Mouse (Mus musculus) limb, embryonic 14.5 days (tissue): Measurements from ENCODE around the gene Tomm20. TPM values are rescaled to one million over a fixed set of nuclear protein-coding genes. Genes with fewer than 3 reads are reported as not detected.

ENCODE experiments used
- ATAC-seq: fragments of 200-750 bp; cut with Nextera tagmentation; 2 replicates; pipeline ENCODE4 v1.8.0; 2017; ENCODE audit warnings: low read depth, moderate number of reproducible peaks, moderate TSS enrichment; ENCODE audit not compliant: low FRiP score
- DNase-seq: peaks from one replicate; pipeline ENCODE4 v3.0.0-alpha.2; 2015; ENCODE audit warnings: low spot score
- H3K27ac ChIP-seq: fragments of 300-500 bp; sonication (generic); replicated peaks from 2 replicates; pipeline ENCODE4 v1.5.1; 2014; ENCODE audit warnings: low read depth, mild to moderate bottlenecking, low read length, moderate library complexity, mixed read lengths
- H3K27me3 ChIP-seq: fragments of 300-500 bp; sonication (generic); 2 replicates; pipeline ENCODE4 v1.6.1; 2014; ENCODE audit warnings: low read length, mixed read lengths; ENCODE audit not compliant: control insufficient read depth, insufficient read depth
- H3K36me3 ChIP-seq: fragments of 300-500 bp; sonication (generic); 2 replicates; pipeline ENCODE4 v1.6.1; 2014; ENCODE audit warnings: mild to moderate bottlenecking, low read length, moderate library complexity, mixed read lengths; ENCODE audit not compliant: control insufficient read depth, insufficient read depth
- H3K4me1 ChIP-seq: fragments of 300-500 bp; sonication (generic); 2 replicates; pipeline ENCODE4 v1.6.1; 2014; ENCODE audit warnings: antibody characterized with exemption, low read length, mixed read lengths; ENCODE audit not compliant: control insufficient read depth, insufficient read depth
- H3K4me2 ChIP-seq: fragments of 300-500 bp; sonication (generic); replicated peaks from 2 replicates; pipeline ENCODE4 v1.6.1; 2014; ENCODE audit warnings: low read depth, mild to moderate bottlenecking, low read length, moderate library complexity; ENCODE audit not compliant: severe bottlenecking
- H3K4me3 ChIP-seq: fragments of 300-500 bp; sonication (generic); replicated peaks from 2 replicates; pipeline ENCODE4 v1.5.1; 2014; ENCODE audit warnings: low read length
- H3K9ac ChIP-seq: fragments of 300-500 bp; sonication (generic); 2 replicates; pipeline ENCODE4 v1.6.1; 2014; ENCODE audit warnings: mild to moderate bottlenecking, low read depth, low read length, moderate library complexity; ENCODE audit not compliant: severe bottlenecking
- H3K9me3 ChIP-seq: fragments of 300-500 bp; sonication (generic); 2 replicates; pipeline ENCODE4 v1.6.1; 2016; ENCODE audit warnings: low read length; ENCODE audit not compliant: control insufficient read depth
- POLR2A ChIP-seq: fragments of 200-500 bp; IDR thresholded peaks from 2 replicates; pipeline ENCODE4 v1.8.0; 2012; ENCODE audit warnings: inconsistent platforms, mild to moderate bottlenecking, moderate library complexity, borderline replicate concordance; ENCODE audit not compliant: insufficient read depth, insufficient read length; ENCODE audit errors: extremely low read depth
- WGBS: fragments of 180-500 bp; shearing (Covaris S2); extraction: QIAGEN DNeasy Blood & Tissue Kit; methylation state at CpG from one replicate; pipeline ENCODE4 v1.1.7; 2014; 5-methylcytosine and 5-hydroxymethylcytosine counted together
- polyA plus RNA-seq, 2 experiments: library from polyadenylated mRNA; depleted of rRNA in 1 of 2; stranded (reverse) in 1 of 2; unstranded in 1 of 2; fragments of >200 nt; fragmentation: Nextera tagmentation in 1 of 2; extraction: Ambion mirVana in 1 of 2; gene quantifications; 2 replicates each; pipeline versions ENCODE4 v1.2.1 to v1.2.3; 2012 to 2014

Gene Tomm20
- polyA plus RNA-seq, 2 experiments = 210 to 251 TPM

DNA sequence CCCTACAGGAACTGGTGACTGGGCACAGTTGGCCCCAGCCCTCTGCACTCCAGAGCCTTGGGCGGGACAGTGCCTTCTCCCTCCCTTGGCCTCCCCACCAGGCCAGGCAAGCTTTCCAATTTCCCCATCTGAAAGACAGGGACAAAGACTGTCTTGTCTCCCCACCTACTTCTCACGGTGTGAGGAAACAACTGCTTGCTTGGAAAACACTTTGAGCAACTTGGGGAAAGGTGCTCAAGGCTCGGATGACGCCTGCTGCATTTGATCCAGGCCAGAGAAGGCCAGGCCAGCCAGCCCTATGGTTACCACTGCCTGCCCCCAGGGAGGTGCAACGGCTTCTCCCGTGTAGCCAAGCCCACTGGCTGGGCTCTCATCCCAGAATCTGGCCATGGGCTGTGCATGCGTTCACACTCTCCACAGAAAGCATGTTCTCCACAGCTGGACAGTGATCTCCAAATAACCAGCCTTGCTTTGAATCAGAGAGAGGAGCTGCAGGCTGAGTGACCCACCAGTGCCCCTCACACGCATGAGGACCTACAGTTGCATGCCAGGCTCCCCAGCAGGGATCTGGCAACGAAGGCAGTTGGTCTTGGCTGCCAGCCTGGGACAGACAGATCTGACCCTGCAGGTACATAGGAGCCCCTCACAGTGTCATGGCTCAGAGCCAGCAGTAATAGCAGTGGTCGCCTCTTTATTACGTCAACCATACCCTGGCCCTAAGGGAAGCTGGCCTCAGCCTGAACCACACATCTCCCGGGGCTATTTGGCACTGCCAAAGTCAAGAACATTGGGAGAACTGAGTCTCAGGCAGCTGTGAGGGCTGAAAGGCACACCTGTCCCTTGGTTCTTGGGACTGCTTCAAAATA is 32.2 kb downstream of the Tomm20 start:
- no peak for TF ChIP-seq POLR2A
- H3K36me3 ChIP-seq = no peaks in the 10 kb centered on the region
- DNase-seq = peak; percentile 70
- H3K4me2 ChIP-seq = no peak overlapping the region
- no peaks in the 10 kb centered on the region for H3K9me3 ChIP-seq
- H3K9ac ChIP-seq = no peak overlapping the region
- ATAC-seq = peak; percentile 32
- no peak overlapping the region for H3K4me3 ChIP-seq
- peaks cover 26% of the 10 kb centered on the region; the same call in 1 of the 2 replicates for H3K4me1 ChIP-seq
- no peaks in the 10 kb centered on the region for H3K27me3 ChIP-seq
- 19% methylated on average over 12 of the region's 12 CpGs for WGBS
- H3K27ac ChIP-seq = peak overlapping the region; percentile 65

DNA sequence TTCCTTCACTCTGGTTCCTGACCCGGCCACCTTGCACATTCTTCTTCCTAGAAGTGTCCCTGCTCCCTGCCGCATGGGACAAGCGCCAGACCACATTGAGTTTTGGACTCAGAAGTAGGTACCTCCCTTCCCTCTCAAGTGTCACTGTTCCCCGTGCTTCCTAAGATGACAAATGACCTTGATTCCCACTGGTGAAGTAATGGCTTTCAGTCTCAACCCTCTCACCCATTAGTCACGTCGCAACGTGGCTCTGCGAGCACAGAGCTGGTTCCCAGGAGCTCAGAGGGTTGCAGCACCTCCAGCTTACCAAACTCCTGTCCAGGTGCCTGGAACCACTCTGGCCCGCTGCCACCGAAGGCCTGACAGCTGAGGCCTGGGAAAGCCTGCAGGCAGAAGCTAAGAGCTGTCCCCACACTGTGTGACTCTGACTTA is 36.3 kb downstream of the Tomm20 start:
- WGBS = 56% methylated on average over 10 of the region's 10 CpGs

DNA sequence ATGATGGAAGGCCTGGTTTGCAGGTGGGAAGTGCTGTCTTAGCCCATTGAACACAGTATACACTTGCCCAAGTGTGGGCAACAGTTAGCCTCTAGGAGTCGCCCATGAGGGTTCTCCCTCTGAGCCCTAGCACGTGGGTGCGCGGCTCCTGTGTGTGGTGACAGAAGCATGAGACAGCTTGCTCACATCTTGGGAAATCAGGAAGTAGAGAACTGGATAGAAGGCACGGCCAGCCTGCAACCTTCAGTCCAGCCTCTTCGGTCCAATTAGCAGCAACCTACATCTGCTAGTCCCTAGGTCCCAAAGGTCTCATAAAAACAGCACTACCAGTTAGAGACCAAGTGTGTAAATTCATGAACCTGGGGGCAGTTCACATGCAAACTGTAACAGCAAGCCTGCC is 36.8 kb downstream of the Tomm20 start:
- H3K27ac ChIP-seq = no peak overlapping the region
- no peaks in the 10 kb centered on the region for H3K27me3 ChIP-seq
- H3K4me3 ChIP-seq = no peak overlapping the region
- DNase-seq (no peak), ATAC-seq (no peak)
- H3K9me3 ChIP-seq = no peaks in the 10 kb centered on the region
- no peaks in the 10 kb centered on the region for H3K36me3 ChIP-seq
- no peak for TF ChIP-seq POLR2A
- H3K4me1 ChIP-seq = peaks cover 19% of the 10 kb centered on the region; the same call in 1 of the 2 replicates
- no peak overlapping the region for H3K4me2 ChIP-seq
- H3K9ac ChIP-seq = no peak overlapping the region
- WGBS = 54% methylated on average over 6 of the region's 6 CpGs

More for the DNA sequence above, 36.3 kb downstream of the Tomm20 start:
- Histone ChIP-seq H3K9ac (no peak overlapping the region), H3K4me3 (no peak overlapping the region), H3K36me3 (no peaks in the 10 kb centered on the region), H3K27ac (no peak overlapping the region), H3K4me2 (no peak overlapping the region), H3K9me3 (no peaks in the 10 kb centered on the region), H3K4me1 (peaks cover 19% of the 10 kb centered on the region; the same call in 1 of the 2 replicates), H3K27me3 (no peaks in the 10 kb centered on the region)
- TF ChIP-seq POLR2A = no peak
- DNase-seq = no peak
- ATAC-seq = no peak

DNA sequence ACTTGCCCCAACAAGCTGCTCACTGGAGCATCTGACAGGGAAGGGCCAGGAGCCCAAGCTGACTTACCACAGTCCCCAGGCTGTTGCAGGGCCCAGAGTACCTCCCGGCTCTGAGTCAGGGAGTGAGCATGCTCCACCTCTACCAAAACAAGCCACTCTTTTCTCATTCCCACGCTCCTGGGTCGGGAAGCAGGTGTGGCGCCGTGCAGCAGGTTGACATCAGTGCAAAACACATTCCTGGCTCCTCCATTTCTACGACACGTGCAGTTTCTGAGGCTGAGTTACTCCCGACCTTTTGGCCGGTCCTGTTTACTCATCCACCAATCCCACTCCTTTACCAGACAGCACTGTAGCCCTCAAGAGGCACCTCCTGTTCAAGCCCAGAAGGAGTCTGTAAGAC is 37.7 kb downstream of the Tomm20 start:
- ATAC-seq = no peak
- H3K27me3 ChIP-seq = no peaks in the 10 kb centered on the region
- WGBS = 72% methylated on average over 9 of the region's 9 CpGs
- no peak overlapping the region for H3K4me2 ChIP-seq
- peaks cover 11% of the 10 kb centered on the region; the same call in 1 of the 2 replicates for H3K4me1 ChIP-seq
- H3K36me3 ChIP-seq = no peaks in the 10 kb centered on the region
- no peak for TF ChIP-seq POLR2A
- H3K9me3 ChIP-seq = no peaks in the 10 kb centered on the region
- H3K4me3 ChIP-seq = no peak overlapping the region
- no peak overlapping the region for H3K9ac ChIP-seq
- H3K27ac ChIP-seq = no peak overlapping the region
- DNase-seq = no peak

DNA sequence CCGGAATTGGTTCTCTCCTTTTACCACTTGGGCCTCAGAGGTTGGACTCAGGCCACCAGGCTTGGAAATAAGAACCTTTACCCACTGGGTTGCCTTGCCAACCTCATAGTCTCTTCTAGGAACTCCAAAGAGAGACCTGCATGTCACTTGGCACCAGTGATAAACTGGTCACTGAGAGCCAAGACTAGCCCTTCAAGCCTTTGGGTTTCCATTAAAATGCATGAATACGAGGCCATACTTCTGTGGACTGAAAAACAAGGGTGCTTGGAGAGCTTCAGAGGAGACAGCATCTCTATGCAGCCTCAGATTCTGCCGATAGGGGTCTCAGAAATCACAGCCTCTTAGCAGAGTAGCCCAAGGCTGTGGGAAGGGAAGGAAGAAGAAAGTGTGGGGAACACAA is 38.3 kb downstream of the Tomm20 start:
- TF ChIP-seq POLR2A = no peak
- ATAC-seq (no peak), DNase-seq (no peak)
- Histone ChIP-seq H3K9me3 (no peaks in the 10 kb centered on the region), H3K36me3 (no peaks in the 10 kb centered on the region), H3K4me2 (no peak overlapping the region), H3K4me3 (no peak overlapping the region), H3K4me1 (0 out of 2 replicates have a peak, but pooled peaks cover 7% of the 10 kb centered on the region), H3K27me3 (no peaks in the 10 kb centered on the region), H3K27ac (no peak overlapping the region), H3K9ac (no peak overlapping the region)
- WGBS = 79% methylated on average over 3 of the region's 3 CpGs
